Mouse (Mus musculus) intestine, postnatal 0 days (tissue): ENCODE measurements around the gene Kiss1r. TPM values are rescaled to one million over a fixed set of nuclear protein-coding genes. Genes with fewer than 3 reads are reported as not detected.
"Not testable (repeated sequence)": the region's sequence is repeated elsewhere in the genome, so short reads cannot be mapped to it uniquely, and the experiment has no call there.

Experiments
- ATAC-seq: fragments of 200-750 bp; cut with Nextera tagmentation; 2 replicates; pipeline ENCODE4 v1.8.0; 2017; ENCODE audit warnings: mild to moderate bottlenecking, moderate TSS enrichment, moderate library complexity
- H3K27ac ChIP-seq: fragments of 300-500 bp; sonication (generic); 2 replicates; pipeline ENCODE4 v1.5.1; 2014; ENCODE audit warnings: mild to moderate bottlenecking, low read depth, low read length, moderate library complexity
- H3K27me3 ChIP-seq: fragments of 300-500 bp; sonication (generic); replicated peaks from 2 replicates; pipeline ENCODE4 v1.6.1; 2014; ENCODE audit warnings: low read length, mixed read lengths; ENCODE audit not compliant: control insufficient read depth, insufficient read depth
- H3K36me3 ChIP-seq: fragments of 300-500 bp; sonication (generic); 2 replicates; pipeline ENCODE4 v1.6.1; 2014; ENCODE audit warnings: mild to moderate bottlenecking, moderate library complexity; ENCODE audit not compliant: control insufficient read depth, insufficient read depth
- H3K4me1 ChIP-seq: fragments of 300-500 bp; sonication (generic); replicated peaks from 2 replicates; pipeline ENCODE4 v1.6.1; 2014; ENCODE audit warnings: antibody characterized with exemption, low read length, mixed read lengths; ENCODE audit not compliant: control insufficient read depth, insufficient read depth
- H3K4me2 ChIP-seq: fragments of 300-500 bp; sonication (generic); replicated peaks from 2 replicates; pipeline ENCODE4 v1.6.1; 2014; ENCODE audit warnings: low read depth, mild to moderate bottlenecking, moderate library complexity
- H3K4me3 ChIP-seq: fragments of 300-500 bp; sonication (generic); 2 replicates; pipeline ENCODE4 v1.5.1; 2014; ENCODE audit warnings: low read depth, low read length
- H3K9ac ChIP-seq: fragments of 300-500 bp; sonication (generic); 2 replicates; pipeline ENCODE4 v1.6.1; 2014; ENCODE audit warnings: mild to moderate bottlenecking, low read depth, low read length
- H3K9me3 ChIP-seq: fragments of 300-500 bp; sonication (generic); 2 replicates; pipeline ENCODE4 v1.6.1; 2016; ENCODE audit warnings: mixed run types; ENCODE audit not compliant: control insufficient read depth
- CTCF ChIP-seq: sonication (generic); IDR thresholded peaks from 2 replicates; pipeline ENCODE4 v1.5.1; 2016; ENCODE audit warnings: low read depth, mild to moderate bottlenecking, control low read depth, antibody characterized with exemption, moderate library complexity
- WGBS: fragments of 180-500 bp; shearing (Covaris S2); extraction: QIAGEN DNeasy Blood & Tissue Kit; methylation state at CpG from one replicate; pipeline ENCODE4 v1.1.7; 2014; 5-methylcytosine and 5-hydroxymethylcytosine counted together
- polyA plus RNA-seq: library from polyadenylated mRNA; unstranded; fragments of >200 nt; fragmentation: Nextera tagmentation; extraction: Ambion mirVana; gene quantifications from 2 replicates; pipeline ENCODE4 v1.2.1, GENCODE M21; 2015

Kiss1r gene
- polyA plus RNA-seq, 1 experiment from 2014 or later, result 0.47 TPM

- H3K27me3 ChIP-seq, result 0 out of 2 replicates have a peak, but pooled peaks cover 9% of the 10 kb centered on the region
- WGBS, result 67% methylated on average over 4 of the region's 4 CpGs
These were observed 32.3 kb upstream of the Kiss1r start for GRCm38 (mm10) chr10:79884446-79884845.

GRCm38 (mm10) chr10:79884938-79885337 is 31.8 kb upstream of the Kiss1r start:
- not testable (repeated sequence) for ATAC-seq, H3K27ac ChIP-seq, H3K4me2 ChIP-seq, H3K4me3 ChIP-seq, H3K27me3 ChIP-seq, H3K4me1 ChIP-seq, H3K9me3 ChIP-seq, H3K36me3 ChIP-seq, H3K9ac ChIP-seq
- WGBS, result 50% methylated on average over 3 of the region's 3 CpGs

More at GRCm38 (mm10) chr10:79884446-79884845, 32.3 kb upstream of the Kiss1r start:
- Histone ChIP-seq H3K9me3 (no peaks in the 10 kb centered on the region), H3K9ac (no peak overlapping the region), H3K27ac (no peak overlapping the region), H3K4me1 (0 out of 2 replicates have a peak, but pooled peaks cover 2% of the 10 kb centered on the region), H3K4me3 (no peak overlapping the region), H3K4me2 (no peak overlapping the region), H3K36me3 (no peaks in the 10 kb centered on the region)
- ATAC-seq, result no peak
- TF ChIP-seq CTCF, result no peak

- Histone ChIP-seq H3K4me2 (no peak within 1 kb of the TSS), H3K4me1 (0 out of 2 replicates have a peak, but pooled peaks cover 2% of the 10 kb centered on the region), H3K27me3 (0 out of 2 replicates have a peak, but pooled peaks cover 9% of the 10 kb centered on the region), H3K36me3 (no peaks in the 10 kb centered on the region), H3K4me3 (no peak within 1 kb of the TSS), H3K27ac (no peak within 1 kb of the TSS), H3K9me3 (no peaks in the 10 kb centered on the region), H3K9ac (no peak within 1 kb of the TSS)
- ATAC-seq, result no peak
- no peak for TF ChIP-seq CTCF
- 91% methylated on average over 6 of the region's 6 CpGs for WGBS
These were observed 30.7 kb upstream of the Kiss1r start, which contains the start of gene Elane for GRCm38 (mm10) chr10:79886054-79886453. TSS of gene Elane (plus strand) at chr10:79886247.

GRCm38 (mm10) chr10:79886611-79887010 is 30.2 kb upstream of the Kiss1r start:
- H3K36me3 ChIP-seq, result no peaks in the 10 kb centered on the region
- H3K4me2 ChIP-seq, result no peak overlapping the region
- no peak for TF ChIP-seq CTCF
- ATAC-seq, result no peak
- H3K4me1 ChIP-seq, result 0 out of 2 replicates have a peak, but pooled peaks cover 2% of the 10 kb centered on the region
- H3K27ac ChIP-seq, result no peak overlapping the region
- H3K9ac ChIP-seq, result no peak overlapping the region
- no peak overlapping the region for H3K4me3 ChIP-seq
- WGBS, result 79% methylated on average over 8 of the region's 8 CpGs
- H3K27me3 ChIP-seq, result 0 out of 2 replicates have a peak, but pooled peaks cover 9% of the 10 kb centered on the region
- no peaks in the 10 kb centered on the region for H3K9me3 ChIP-seq

- no peak overlapping the region for H3K27ac ChIP-seq
- no peaks in the 10 kb centered on the region for H3K4me1 ChIP-seq
- no peak overlapping the region for H3K4me3 ChIP-seq
- 46% methylated on average over 2 of the region's 2 CpGs for WGBS
- ATAC-seq, result no peak
- no peaks in the 10 kb centered on the region for H3K9me3 ChIP-seq
- H3K4me2 ChIP-seq, result no peak overlapping the region
- H3K9ac ChIP-seq, result no peak overlapping the region
- no peaks in the 10 kb centered on the region for H3K36me3 ChIP-seq
- no peaks in the 10 kb centered on the region for H3K27me3 ChIP-seq
- no peak for TF ChIP-seq CTCF
These were observed 27.4 kb upstream of the Kiss1r start for GRCm38 (mm10) chr10:79889386-79889785.

- no peak for ATAC-seq
- 45% methylated on average over 5 of the region's 5 CpGs for WGBS
These were observed 26.1 kb upstream of the Kiss1r start, which contains the start of gene Cfd for GRCm38 (mm10) chr10:79890670-79891069. TSS of gene Cfd (plus strand) at chr10:79890853.

More at GRCm38 (mm10) chr10:79890670-79891069, 26.1 kb upstream of the Kiss1r start, which contains the start of gene Cfd:
- no peak within 1 kb of the TSS for H3K4me3 ChIP-seq
- peaks cover 3% of the 10 kb centered on the region; the same call in 1 of the 2 replicates for H3K36me3 ChIP-seq
- H3K4me1 ChIP-seq, result no peaks in the 10 kb centered on the region
- H3K27ac ChIP-seq, result no peak within 1 kb of the TSS
- no peak within 1 kb of the TSS for H3K4me2 ChIP-seq
- no peaks in the 10 kb centered on the region for H3K9me3 ChIP-seq
- H3K9ac ChIP-seq, result no peak within 1 kb of the TSS
- no peak for TF ChIP-seq CTCF
- no peaks in the 10 kb centered on the region for H3K27me3 ChIP-seq
